Mouse (Mus musculus) cerebellum, adult 11 months (tissue): ENCODE measurements around the gene Fbn1.

ENCODE experiments used
- DNase-seq: peaks from one replicate; pipeline ENCODE4 v3.0.0; 2022

Gene Fbn1

GRCm38 (mm10) chr2:125452369-125453097 is 55.3 kb downstream of the Fbn1 start:
- DNase-seq = no peak

GRCm38 (mm10) chr2:125449361-125449760 is 58.4 kb downstream of the Fbn1 start:
- DNase-seq = no peak

GRCm38 (mm10) chr2:125448881-125449280 is 58.9 kb downstream of the Fbn1 start:
- DNase-seq = no peak

DNA sequence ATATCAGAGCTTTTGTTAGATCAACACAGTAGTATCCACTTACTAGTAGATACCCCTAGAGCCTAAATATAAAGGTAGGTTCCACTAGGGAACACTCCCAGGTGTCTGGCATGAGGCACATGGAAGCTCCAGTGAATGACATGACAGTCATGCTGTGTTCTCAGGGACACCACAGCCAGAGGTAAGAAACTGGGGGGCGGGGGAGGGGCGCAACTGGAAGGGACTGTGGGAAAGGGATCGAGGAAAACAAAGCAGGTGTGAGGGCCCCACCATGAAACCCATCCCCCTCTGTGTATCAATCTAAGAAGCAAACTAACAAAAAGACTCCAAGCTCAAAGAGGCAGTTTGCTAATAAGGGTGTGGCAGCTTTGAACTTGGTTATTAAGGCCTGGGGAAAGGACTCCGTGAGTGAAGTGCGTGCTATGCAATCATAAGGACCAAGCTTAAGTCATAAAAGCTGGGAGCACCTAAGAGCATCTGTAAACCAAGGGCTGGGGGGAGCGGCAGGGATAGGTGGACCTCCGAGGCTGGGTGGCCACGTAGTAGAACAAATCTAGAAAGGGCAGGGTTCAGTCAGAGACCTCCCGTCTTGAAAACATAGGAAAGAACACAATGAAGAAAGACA is 60.4 kb downstream of the Fbn1 start:
- no peak for DNase-seq

GRCm38 (mm10) chr2:125438381-125438780 is 69.4 kb downstream of the Fbn1 start:
- DNase-seq = no peak

DNA sequence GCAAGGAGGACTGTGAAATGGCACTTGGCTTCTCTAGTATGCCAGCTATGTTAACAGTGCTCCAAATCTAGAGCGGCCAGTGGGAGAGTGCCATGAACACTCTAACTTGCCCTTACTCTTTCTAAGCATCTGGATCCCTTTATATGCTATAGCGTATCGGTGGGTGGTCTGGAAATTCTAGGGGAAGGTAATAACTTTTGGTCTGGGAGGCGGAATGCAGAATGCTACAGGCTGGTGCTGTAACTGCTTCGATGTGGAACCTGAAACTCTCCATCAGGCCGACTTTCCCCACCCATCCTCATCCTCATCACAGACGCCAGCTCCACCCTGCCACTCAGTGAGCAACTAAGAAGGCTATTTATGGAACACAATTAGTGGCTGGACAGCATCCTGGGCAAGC is 71.6 kb downstream of the Fbn1 start:
- no peak for DNase-seq

- no peak for DNase-seq
These were observed 74.3 kb downstream of the Fbn1 start for GRCm38 (mm10) chr2:125433524-125433923.

DNA sequence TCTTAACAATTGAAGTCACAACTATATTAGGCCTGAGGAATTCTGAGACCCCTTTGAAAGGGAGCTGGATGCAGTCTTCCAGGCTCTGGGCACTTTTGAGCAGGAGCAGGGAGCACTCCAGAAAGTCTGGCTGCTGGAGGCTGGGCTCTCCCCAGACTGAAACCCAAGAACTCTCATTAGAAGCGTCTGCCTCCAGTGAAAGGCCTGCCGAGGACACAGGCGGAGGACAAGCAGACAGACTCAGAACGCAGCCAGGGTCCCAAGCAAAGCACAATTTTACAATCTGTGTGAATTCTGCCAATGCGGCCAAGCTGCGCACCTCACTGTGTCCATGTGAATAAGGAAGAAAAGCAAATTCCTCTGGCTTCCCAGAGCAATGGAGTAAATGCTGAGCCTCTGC is 76.3 kb downstream of the Fbn1 start:
- no peak for DNase-seq

- no peak for DNase-seq
These were observed 78.9 kb downstream of the Fbn1 start for GRCm38 (mm10) chr2:125428811-125429438.

DNA sequence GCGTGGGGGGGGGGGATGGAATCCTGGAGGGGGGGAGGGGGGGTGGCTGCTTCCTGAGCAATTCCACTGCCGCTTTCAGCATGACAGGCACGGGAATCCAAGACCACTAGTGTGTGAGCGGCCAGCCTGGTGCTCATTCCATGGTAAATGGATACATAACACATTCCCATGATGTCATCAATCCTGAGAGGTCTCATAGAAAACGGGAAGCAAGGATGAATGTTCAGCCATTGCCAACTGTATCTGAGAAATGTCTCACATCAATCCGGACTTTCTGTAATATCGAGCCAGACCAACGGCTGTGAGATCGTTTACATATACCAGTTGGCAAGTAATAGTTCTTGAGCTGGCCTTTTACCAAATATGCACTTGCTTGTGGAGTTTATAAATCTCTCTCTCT is 87.2 kb downstream of the Fbn1 start:
- DNase-seq = no peak

DNA sequence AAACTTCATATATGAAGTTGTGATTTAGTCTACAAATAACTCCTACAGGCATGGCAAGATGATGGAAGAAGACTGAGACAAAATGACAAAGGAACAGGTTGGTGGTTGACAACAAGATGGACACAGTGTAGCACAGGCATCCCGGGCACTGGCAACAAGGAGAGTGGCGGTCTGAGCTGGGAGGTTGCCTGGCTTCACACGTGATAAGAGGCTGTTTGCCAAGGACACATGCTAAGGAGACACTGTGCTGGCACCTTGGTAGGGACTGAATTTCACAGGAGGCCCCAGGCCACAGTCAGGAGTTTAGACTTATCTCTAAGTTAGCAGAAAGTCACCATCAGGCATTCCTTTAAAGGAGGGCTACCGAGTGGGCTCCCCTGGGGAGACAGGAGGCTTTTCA is 88.1 kb downstream of the Fbn1 start:
- no peak for DNase-seq

DNA sequence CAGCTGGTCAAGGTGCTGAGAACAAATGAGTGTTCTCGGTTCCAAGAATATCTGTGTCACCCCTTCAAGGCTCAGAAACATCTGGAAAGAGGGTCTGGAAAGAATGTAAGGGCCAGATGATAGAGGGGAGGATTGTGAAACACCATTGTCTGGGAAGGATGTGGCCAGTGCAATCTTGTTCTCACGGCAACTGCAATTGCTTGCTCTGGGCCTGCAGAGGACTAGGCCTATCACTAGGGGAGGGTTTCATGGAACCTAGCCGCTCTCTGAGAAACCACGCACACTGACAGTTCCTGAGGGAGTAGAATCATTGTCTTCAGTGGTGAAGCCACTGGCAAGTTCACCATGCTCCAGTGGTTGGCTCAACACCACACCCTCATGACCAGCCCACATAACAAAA is 89.2 kb downstream of the Fbn1 start:
- DNase-seq = no peak

- no peak for DNase-seq
These were observed 91.1 kb downstream of the Fbn1 start for GRCm38 (mm10) chr2:125416541-125417245.

- no peak for DNase-seq
These were observed 95.4 kb downstream of the Fbn1 start for GRCm38 (mm10) chr2:125412351-125412750.

DNA sequence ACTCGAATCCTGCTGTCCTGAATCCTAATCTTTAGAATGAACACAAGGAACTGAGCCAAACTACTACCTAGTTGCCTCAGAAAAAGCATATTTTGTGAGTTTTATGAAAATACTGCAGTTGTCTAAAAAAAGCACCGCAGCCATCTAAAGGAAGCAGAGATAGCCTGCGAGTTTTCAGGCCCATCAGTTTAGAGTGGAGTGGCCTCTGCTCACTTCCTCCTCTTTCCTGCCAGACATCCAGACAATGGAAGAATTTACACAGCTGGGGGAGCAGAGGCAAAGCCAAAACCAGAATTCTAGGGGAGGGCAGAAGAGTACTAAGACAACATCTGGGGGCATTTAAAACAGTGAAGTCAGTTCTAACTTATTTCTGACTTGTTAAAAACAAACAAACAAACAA is 96.0 kb downstream of the Fbn1 start:
- DNase-seq = no peak

DNA sequence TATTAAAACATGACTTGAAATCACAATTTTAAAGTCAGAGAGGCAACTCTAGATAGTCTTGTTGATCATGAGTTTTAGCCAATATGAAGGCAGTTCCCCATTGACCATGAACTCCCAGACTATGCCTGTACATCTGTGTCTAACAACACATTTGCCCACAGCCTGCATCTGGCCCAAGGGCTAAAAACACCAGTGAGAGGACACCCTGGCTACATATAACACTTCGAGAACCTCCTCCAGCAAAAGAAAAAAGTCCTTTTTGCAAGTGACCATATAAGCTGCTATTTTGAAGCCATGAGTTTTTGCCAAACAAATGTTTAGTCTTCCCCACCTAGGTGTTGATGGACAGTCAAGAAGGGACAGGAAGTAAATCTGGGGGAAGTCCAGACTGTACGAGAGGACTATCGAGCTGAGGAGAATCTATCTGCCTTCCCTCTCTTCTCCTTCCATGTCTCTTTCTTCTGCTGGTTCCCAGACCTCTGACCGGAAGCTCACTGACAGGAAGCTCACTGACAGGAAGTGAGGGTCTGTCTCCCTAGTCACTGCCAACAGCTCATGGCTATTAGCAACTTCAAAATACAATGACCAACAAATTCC is 103.2 kb downstream of the Fbn1 start:
- no peak for DNase-seq

- DNase-seq = no peak
These were observed 105.5 kb downstream of the Fbn1 start for GRCm38 (mm10) chr2:125402276-125402675.

- no peak for DNase-seq
These were observed 107.7 kb downstream of the Fbn1 start for GRCm38 (mm10) chr2:125400121-125400520.

DNA sequence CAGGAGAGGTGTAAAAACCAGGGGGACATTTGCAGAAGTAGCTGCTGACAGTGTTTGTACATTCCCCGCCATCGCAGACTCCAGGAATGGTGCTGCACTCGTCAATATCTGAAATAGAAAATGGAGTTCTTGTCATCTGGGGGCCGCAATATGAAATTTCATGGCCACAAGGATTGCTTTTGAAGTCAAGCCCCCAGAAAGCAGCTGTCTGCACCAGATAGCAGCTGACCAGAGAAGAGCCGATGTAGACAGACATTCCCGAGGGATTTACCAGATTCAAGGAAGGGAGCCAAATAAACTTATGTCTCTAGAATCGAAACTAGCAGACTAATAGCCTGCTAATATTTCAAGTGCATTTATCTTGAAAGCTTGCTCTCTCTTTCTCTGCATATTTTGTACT is 110.0 kb downstream of the Fbn1 start:
- no peak for DNase-seq

DNA sequence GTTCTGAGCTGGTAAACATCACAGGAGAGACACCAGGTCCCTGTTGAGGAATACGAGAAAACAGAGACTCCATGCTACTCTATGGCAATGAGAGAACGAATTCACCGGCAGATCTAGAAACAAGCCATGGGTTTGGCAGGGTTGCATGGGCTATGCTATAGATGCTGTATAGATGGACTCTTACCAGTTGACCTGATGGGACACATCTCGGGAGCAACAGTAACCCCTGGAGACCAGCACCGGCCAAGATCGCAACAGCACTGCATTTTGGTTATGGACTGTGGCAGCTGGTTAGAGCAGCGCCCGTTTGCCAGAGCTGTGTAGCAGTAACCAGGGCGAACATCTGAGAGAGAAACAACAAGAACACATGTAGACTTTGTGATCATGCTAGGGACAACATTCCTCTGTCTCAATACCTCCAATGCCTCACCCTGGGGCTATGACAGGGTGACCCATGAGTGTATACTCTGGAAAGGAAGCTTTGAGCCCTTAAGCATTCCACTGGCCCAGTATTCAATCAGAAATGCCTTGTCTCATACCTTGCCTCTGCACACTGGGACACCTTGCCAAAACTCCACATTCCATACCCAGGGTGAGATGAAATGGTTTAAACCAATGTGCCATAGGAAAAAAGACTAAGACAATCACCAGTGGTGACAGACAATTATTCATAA is 113.2 kb downstream of the Fbn1 start:
- no peak for DNase-seq

GRCm38 (mm10) chr2:125391582-125391981 is 116.2 kb downstream of the Fbn1 start:
- DNase-seq = no peak

- DNase-seq = no peak
These were observed 118.0 kb downstream of the Fbn1 start for GRCm38 (mm10) chr2:125389796-125390195.
